Mouse (Mus musculus): Measurements from ENCODE around the gene Abca1. TPM values are rescaled to one million over a fixed set of nuclear protein-coding genes. Genes with fewer than 3 reads are reported as not detected.

Abca1 gene
- total and polyA plus RNA-seq, 3 experiments, result 8.4 to 9.0 TPM; not detected in 1

DNA sequence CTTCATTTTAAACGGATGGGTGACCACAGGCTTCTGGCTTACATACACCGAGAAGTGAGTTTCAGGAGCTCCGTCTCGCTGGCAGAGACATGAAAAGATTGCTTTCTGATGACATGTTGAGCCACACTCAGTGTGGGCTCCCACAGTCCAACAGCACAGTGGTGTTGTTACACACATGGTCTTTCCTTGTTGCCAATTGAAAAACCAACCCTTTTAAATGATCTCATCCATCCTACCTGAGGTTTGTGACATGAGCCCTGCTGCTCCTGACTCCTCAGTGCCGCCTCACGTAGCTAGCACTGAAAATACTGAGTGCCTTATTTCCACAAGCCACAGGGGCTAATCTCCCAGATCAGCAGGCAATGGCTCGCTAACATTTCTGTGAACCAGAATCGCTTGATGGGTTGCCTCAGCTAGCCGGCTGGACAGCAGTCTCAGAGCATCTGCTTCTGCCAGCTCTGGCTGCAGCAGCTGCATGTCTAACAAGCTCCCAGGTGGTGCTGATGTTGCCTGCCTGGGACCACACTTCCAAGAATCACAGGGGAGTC is 50.2 kb downstream of the Abca1 start:
- DNase-seq (ENCODE audit: low read depth, low spot score), result no peak
- Histone ChIP-seq H3K27ac (ENCODE audit: control insufficient read depth, low read depth, low read length) (no peak overlapping the region), H3K9ac (ENCODE audit: control insufficient read depth, low read depth, low read length, poor library complexity, severe bottlenecking) (no peak overlapping the region), H3K9me3 (replicated peaks; ENCODE audit: insufficient read depth, low read length) (no peaks in the 10 kb centered on the region), H3K4me1 (ENCODE audit: control insufficient read depth in 1 of 2, insufficient read depth in 2 of 2, low read length in 2 of 2) (peaks cover 0 to 7% of the 10 kb centered on the region in 2 experiments; a peak in 2 of 4 replicates), H3K36me3 (ENCODE audit: control insufficient read depth in 1 of 2, insufficient read depth in 2 of 2, low read length in 2 of 2) (peaks cover 11 to 13% of the 10 kb centered on the region in 2 experiments), H3K27me3 (ENCODE audit: control insufficient read depth in 1 of 2, insufficient read depth in 2 of 2, low read length in 2 of 2) (no peaks in the 10 kb centered on the region), H3K4me3 (ENCODE audit: control insufficient read depth in 1 of 2, insufficient read depth in 1 of 2, low read depth in 2 of 2, low read length in 2 of 2) (no peak overlapping the region), H3K79me2 (ENCODE audit: control insufficient read depth, insufficient read depth, low read length, poor library complexity) (no peaks in the 10 kb centered on the region)
- TF ChIP-seq MAZ (IDR thresholded peaks at IDR 0.05; ENCODE audit: low read depth, low read length) (no peak), POLR2A (IDR thresholded peaks at IDR 0.05; ENCODE audit: control insufficient read depth in 1 of 2, insufficient read depth in 1 of 2, low read depth in 1 of 2, low read length in 2 of 2, poor library complexity in 1 of 2) (no peak), MYB (IDR thresholded peaks at IDR 0.05; ENCODE audit: low read depth, low read length) (no peak), JUND (IDR thresholded peaks at IDR 0.05; ENCODE audit: low read depth, low read length) (no peak), MEF2A (IDR thresholded peaks at IDR 0.05; ENCODE audit: extremely low read depth, insufficient replicate concordance, low read depth, low read length, poor library complexity, severe bottlenecking) (no peak), RAD21 (IDR thresholded peaks at IDR 0.05; ENCODE audit: low read depth, low read length) (no peak), KAT2A (conservative IDR thresholded peaks at IDR 0.05; ENCODE audit: low read depth, low read length) (no peak), ZMIZ1 (IDR thresholded peaks at IDR 0.05; ENCODE audit: low read depth, low read length) (no peak), CHD1 (IDR thresholded peaks at IDR 0.05; ENCODE audit: low read depth, low read length) (no peak), POLR2AphosphoS5 (IDR thresholded peaks at IDR 0.05; ENCODE audit: borderline replicate concordance, low read depth, low read length) (no peak), USF1 (IDR thresholded peaks at IDR 0.05; ENCODE audit: low read depth, low read length) (no peak), SIN3A (IDR thresholded peaks at IDR 0.05; ENCODE audit: low read length) (no peak), MYC (IDR thresholded peaks at IDR 0.05; ENCODE audit: low read depth, low read length) (no peak), EP300 (IDR thresholded peaks at IDR 0.05; ENCODE audit: low read depth in 1 of 2, low read length in 2 of 2) (no peak), CHD2 (IDR thresholded peaks at IDR 0.05; ENCODE audit: low read length) (no peak)

DNA sequence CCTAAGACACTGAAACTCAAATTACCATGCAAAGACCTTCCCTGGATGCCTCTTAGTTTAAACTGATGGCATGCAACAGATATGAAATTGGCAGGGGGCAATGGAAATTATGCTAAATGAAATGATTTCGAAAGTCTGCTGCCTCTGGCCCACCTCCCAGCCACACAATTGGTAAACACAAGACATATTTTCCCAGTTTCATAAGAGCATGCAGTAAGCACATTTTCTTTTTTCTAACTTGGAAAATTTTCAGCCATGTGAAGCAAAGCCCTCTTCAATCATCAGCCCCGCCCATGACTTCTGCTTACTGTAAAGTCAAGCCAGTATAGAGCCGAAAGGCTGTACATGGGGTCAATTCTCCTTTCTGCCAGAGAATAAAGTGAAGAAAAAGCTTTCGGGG is 51.5 kb downstream of the Abca1 start:
- TF ChIP-seq MAX (IDR thresholded peaks at IDR 0.05; ENCODE audit: low read length) (no peak), HCFC1 (IDR thresholded peaks at IDR 0.05; ENCODE audit: low read depth, low read length) (no peak), POLR2A (IDR thresholded peaks at IDR 0.05; ENCODE audit: control insufficient read depth in 1 of 2, insufficient read depth in 1 of 2, low read depth in 1 of 2, low read length in 2 of 2, poor library complexity in 1 of 2) (no peak), ZMIZ1 (IDR thresholded peaks at IDR 0.05; ENCODE audit: low read depth, low read length) (no peak), SMC3 (IDR thresholded peaks at IDR 0.05; ENCODE audit: low read depth, low read length) (no peak), TBP (IDR thresholded peaks at IDR 0.05; ENCODE audit: low read depth, low read length) (no peak), TAL1 (IDR thresholded peaks at IDR 0.05; ENCODE audit: low read length) (no peak)
- Histone ChIP-seq H3K9me3 (replicated peaks; ENCODE audit: insufficient read depth, low read length) (no peaks in the 10 kb centered on the region), H3K9ac (ENCODE audit: control insufficient read depth, low read depth, low read length, poor library complexity, severe bottlenecking) (no peak overlapping the region), H3K4me3 (ENCODE audit: control insufficient read depth in 1 of 2, insufficient read depth in 1 of 2, low read depth in 2 of 2, low read length in 2 of 2) (no peak overlapping the region), H3K36me3 (ENCODE audit: control insufficient read depth in 1 of 2, insufficient read depth in 2 of 2, low read length in 2 of 2) (peaks cover 9% of the 10 kb centered on the region in 2 experiments), H3K4me1 (ENCODE audit: control insufficient read depth in 1 of 2, insufficient read depth in 2 of 2, low read length in 2 of 2) (peaks cover 0 to 7% of the 10 kb centered on the region in 2 experiments; a peak in 2 of 4 replicates), H3K79me2 (ENCODE audit: control insufficient read depth, insufficient read depth, low read length, poor library complexity) (no peaks in the 10 kb centered on the region), H3K27ac (ENCODE audit: control insufficient read depth, low read depth, low read length) (no peak overlapping the region), H3K27me3 (ENCODE audit: control insufficient read depth in 1 of 2, insufficient read depth in 2 of 2, low read length in 2 of 2) (no peaks in the 10 kb centered on the region)
- DNase-seq (ENCODE audit: low read depth, low spot score), result no peak

Measured in MEL (cell line).